Mouse (Mus musculus): ENCODE measurements at regions not wholly inside any gene's neighbourhood (a gene's known extent, or its start where the extent isn't known, plus 50 kb on each side); places are given as distances from the start of the nearest gene placed in this dataset.

DNA sequence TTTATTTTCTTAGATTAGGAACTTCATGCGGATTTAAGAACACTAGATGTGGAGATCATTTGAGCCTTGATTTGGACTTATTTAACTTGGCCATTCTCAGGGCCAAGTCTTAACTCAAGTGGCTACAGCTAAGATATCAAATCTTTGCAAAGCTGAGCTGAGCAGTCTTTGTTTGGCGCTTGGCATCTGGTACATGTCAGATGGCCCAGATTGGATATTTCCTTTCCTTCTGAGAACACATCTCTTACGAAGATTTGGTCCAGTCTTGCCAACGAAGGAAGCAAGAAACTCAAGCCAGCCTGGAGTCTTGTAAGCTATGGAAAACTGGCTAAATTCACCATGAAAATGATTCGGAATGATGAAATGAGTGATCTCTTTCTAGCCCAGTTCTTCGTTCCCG, 59.1 kb upstream of the Cdc42ep3 start:
- DNase-seq (ENCODE audit: low read depth, low spot score) = no peak

DNA sequence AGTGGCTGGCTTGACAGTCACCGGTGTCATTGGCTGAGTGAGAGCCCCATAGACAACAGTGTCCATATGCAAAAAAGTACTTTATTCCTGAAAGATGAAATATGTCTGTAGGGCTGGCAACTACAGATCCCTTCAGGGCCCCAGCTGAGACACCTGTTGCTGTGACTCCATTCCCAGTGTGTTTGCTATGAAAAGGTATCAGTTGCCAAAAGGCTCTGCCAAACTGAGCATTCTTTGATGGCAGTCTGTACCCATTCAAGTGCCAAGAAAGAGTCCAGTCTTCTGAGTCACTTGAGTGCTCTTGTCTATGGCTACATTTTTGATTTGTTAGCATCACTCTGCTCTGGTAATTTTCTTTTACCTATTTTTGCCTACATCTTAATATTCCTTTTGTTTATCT, 63.1 kb upstream of the Cdc42ep3 start:
- no peak for DNase-seq (ENCODE audit: low read depth, low spot score)

GRCm38 (mm10) chr17:79421618-79422017, 66.7 kb upstream of the Cdc42ep3 start:
- no peak for DNase-seq (ENCODE audit: low read depth, low spot score)

- DNase-seq (ENCODE audit: low read depth, low spot score) = no peak
These were observed 84.3 kb upstream of the Cdc42ep3 start for GRCm38 (mm10) chr17:79439182-79439581.

DNA sequence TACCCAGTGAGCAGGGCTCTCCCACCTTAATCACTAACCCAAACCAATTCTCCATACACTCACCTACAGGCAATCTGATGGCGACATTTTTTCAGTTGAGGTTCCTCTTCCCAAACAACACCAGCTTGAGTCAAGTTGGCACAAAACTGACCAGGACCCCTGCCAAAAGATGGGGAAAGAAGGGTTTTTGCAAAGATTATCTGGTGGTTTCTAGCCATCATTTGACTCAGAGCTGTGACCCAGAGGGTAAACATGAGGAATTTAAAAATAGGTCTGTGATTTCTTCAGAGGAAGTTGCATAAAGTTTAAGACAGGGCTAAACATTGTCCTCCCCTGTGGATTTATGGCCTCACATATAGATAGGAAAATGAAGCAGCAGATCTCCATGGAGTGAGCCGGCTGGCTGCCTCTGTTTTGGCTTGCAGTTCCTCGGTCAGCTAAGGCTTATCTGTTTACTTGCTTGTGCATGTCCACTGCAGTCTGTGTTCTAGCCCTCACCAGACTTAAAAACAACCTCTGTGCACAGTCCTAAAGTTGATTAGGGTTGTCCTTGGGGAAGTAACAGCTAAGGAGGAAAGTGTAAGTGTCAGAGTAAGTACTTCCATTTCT, 87.7 kb upstream of the Cdc42ep3 start:
- no peak for DNase-seq (ENCODE audit: low read depth, low spot score)

GRCm38 (mm10) chr17:79447170-79447569, 92.3 kb upstream of the Cdc42ep3 start:
- DNase-seq (ENCODE audit: low read depth, low spot score) = no peak

- no peak for DNase-seq (ENCODE audit: low read depth, low spot score)
These were observed 96.4 kb upstream of the Cdc42ep3 start for GRCm38 (mm10) chr17:79451141-79451860.

DNA sequence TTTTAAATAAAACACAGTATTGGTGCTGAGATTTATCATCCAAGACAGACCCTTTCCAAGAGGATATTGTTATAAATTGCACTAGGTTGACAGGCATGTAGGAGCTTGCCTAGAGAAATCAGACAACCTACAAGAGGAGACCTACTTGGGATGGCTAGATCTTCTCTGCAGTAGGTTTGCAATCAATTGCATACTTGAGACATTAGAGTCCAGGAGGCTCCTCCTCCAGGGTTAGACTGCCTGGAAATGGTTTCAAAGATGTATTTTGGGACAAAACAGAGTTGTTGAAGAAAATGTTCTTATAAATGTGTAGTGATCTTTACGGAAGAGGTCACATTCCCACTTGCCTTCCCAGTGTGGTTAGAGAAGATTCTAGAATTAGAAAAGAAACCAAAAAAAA, 98.9 kb upstream of the Cdc42ep3 start:
- DNase-seq (ENCODE audit: low read depth, low spot score) = no peak

GRCm38 (mm10) chr17:79454526-79454925, 99.6 kb upstream of the Cdc42ep3 start:
- no peak for DNase-seq (ENCODE audit: low read depth, low spot score)

DNA sequence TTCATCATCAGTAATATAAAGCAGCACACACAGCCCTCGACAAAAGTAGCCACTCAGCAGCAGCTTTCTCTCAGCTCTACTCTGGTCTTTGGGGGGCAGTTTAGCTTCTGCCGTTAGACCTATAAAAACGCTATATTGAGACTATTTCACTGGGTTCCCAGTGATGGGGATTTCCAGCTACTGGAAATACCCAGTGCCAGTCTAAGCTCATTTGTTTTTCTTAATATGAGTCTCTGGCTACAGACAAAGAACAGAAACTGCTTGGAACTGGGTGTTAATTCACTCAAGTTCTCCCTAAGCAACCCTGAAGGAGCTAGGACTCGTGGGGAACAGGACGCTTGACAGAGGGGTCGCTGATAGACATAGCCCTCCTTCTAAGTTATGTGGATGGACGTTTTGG, 100.3 kb upstream of the Cdc42ep3 start:
- no peak for DNase-seq (ENCODE audit: low read depth, low spot score)

DNA sequence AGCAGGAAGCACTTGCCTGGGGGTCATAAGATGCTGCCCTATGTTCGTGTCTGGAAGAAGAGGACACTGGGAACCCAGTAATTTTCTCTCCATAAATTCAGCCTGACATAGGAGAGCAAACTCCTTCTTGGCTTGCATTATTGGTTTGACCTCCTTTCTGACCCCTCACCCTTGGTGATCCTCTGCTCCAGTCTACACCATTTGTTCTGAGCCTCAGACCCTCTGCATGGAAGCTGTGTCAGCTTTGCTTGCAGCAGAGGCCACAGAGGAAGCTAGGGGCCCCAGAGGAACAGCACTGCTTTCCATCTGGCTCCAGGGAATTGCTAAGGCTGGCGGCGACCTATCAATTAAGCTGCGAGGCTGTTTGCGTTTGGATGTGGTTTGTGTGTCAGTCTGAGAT, 102.7 kb upstream of the Cdc42ep3 start:
- DNase-seq (ENCODE audit: low read depth, low spot score) = no peak

DNA sequence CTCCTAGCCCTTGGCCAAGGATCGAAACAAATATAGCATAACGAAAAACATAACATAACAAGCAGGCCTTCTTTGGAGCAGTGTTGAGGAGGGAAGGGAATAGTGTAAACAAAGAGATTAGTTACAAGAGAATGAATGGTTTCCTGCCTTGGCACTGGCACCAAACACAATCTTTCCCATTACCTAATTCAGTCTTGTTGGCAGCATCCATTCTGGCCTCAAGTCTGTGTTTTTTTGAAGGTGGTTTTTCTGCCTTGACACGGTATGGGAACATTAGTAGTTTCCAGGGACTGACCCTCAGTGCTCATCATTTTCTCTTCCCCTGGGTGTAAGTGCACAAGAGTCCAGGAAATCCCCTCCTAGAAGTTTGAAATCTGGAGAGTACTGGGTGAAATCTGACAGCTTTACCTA, 106.8 kb upstream of the Cdc42ep3 start:
- no peak for DNase-seq (ENCODE audit: low read depth, low spot score)

- no peak for DNase-seq (ENCODE audit: low read depth, low spot score)
These were observed 108.3 kb upstream of the Cdc42ep3 start for GRCm38 (mm10) chr17:79463074-79463694.

- no peak for DNase-seq (ENCODE audit: low read depth, low spot score)
These were observed 110.8 kb upstream of the Cdc42ep3 start for GRCm38 (mm10) chr17:79465666-79466065.

GRCm38 (mm10) chr17:79471639-79472038, 116.7 kb upstream of the Cdc42ep3 start:
- no peak for DNase-seq (ENCODE audit: low read depth, low spot score)

GRCm38 (mm10) chr17:79472106-79472995, 117.5 kb upstream of the Cdc42ep3 start:
- DNase-seq (ENCODE audit: low read depth, low spot score) = no peak

GRCm38 (mm10) chr17:79476671-79477070, 121.8 kb upstream of the Cdc42ep3 start:
- DNase-seq (ENCODE audit: low read depth, low spot score) = no peak

DNA sequence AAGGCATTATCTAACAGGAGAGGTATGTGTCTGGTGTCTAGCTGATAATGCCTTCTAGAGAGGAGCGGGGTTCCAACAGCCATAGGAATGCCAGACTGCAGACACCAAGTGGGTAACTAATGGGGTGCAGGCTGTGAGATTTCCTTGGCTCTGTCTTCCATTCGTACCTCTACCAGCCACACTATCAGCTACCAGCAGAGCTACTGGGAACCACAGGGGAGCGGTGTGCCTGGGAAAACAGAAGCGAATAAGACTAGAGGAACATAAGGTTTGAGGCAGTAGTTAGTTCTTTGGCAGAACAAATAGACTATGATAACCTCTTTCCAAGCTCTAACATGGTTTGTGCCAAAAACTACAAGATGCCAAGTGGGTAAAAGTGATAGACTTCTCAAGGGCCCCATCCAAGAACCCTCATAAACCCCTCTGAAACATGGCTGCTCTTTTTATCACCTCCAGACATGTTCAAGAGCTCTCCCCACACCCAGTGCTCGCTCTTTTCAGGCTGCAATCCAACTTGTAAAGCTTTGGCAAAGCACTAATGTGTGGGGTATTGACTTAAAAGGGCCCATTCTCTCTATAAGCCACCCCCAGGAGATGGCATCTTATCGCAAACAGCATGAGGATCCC, 126.3 kb upstream of the Cdc42ep3 start:
- no peak for DNase-seq (ENCODE audit: low read depth, low spot score)

- DNase-seq (ENCODE audit: low read depth, low spot score) = no peak
These were observed 127.0 kb upstream of the Cdc42ep3 start for GRCm38 (mm10) chr17:79481936-79482335.

DNA sequence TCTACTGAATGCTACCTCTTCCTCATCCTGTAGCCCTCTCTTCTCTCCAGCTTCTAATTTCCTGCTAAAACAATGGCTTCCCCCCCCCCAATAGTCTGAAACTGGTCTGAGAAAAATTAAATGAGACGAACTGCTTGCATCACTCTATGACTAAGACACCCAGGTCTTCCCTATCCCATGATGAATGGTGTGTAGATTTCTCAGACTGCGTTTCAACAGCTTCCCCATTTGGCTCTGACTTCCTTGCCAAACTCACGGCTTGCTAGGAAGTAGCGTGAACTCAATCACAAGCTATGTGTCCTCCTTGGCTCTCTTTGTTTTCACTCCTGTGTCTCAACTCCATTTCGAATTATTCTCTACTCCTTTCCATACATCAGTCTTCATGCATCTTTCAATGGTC, 126.4 kb upstream of the Rmdn2 start:
- no peak for DNase-seq (ENCODE audit: low read depth, low spot score)

DNA sequence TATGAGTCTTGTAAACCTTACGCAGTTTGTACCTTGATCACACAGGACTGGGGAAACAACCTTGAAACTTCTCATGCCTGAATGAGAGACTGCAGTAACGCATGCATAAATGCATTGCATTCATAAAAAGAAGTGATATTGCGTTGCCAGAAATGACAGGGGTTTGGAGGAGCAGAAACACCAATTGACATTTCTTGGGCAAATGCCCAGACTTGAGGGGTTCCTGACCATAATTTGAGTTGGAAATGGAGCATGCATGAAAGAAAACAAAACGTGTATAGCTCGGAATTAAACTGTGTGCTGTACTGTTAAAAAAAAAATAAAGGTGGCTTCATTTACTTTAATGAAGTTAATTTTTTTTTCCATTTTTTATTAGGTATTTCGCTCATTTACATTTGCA, 122.4 kb upstream of the Rmdn2 start:
- no peak for DNase-seq (ENCODE audit: low read depth, low spot score)

DNA sequence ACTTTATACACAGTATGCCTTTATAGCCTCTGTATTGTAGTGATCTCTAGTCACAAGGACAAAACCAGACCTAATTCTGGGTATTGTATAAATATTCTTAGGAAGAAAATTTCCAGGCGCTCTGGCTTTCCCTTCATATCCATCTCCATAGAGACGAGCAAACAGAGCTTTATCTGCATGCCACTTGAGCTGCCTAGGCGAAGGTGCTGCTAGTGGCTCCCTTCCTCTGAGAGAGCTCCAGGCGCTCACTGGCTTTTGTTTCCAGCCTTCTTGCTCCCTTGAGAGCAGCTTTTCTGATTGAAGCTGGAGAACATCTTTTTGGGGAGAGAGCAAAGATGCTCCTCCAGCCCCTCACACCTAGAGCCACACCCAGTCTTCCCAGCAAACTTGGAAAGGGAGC, 114.0 kb upstream of the Rmdn2 start:
- no peak for DNase-seq (ENCODE audit: low read depth, low spot score)
